Mouse (Mus musculus): ENCODE results near the gene Ccdc154. TPM values are rescaled to one million over a fixed set of nuclear protein-coding genes. Genes with fewer than 3 reads are reported as not detected.

The Ccdc154 gene
- total RNA-seq (2012; rRNA removed): 0.10 and 0.12 TPM in 2 replicates
- polyA plus RNA-seq (2012; ENCODE audit: insufficient read depth in 1 of 2, insufficient read length in 2 of 2, low read depth in 1 of 2, low replicate concordance in 2 of 2, missing spikeins in 1 of 2): under 1 TPM in 1 of 2 experiments, not detected in 1; 0.19 TPM

GRCm38 (mm10) chr17:25162161-25162560 lies at the start of gene Ccdc154:
Gene Ccdc154 (plus strand): TSS chr17:25162461.
- H3K4me3 ChIP-seq (ENCODE audit: control insufficient read depth in 1 of 2, insufficient read depth in 1 of 2, low read depth in 2 of 2, low read length in 2 of 2): no peak within 1 kb of the TSS
- H3K4me1 ChIP-seq (ENCODE audit: control insufficient read depth in 1 of 2, insufficient read depth in 2 of 2, low read length in 2 of 2): no peaks in the 10 kb centered on the region
- DNase-seq (ENCODE audit: low read depth, low spot score): no peak
- no peaks in the 10 kb centered on the region for H3K9me3 ChIP-seq (replicated peaks; ENCODE audit: insufficient read depth, low read length)
- H3K27ac ChIP-seq (ENCODE audit: control insufficient read depth, low read depth, low read length): no peak within 1 kb of the TSS
- no peaks in the 10 kb centered on the region; a peak in 1 of 4 replicates for H3K36me3 ChIP-seq (ENCODE audit: control insufficient read depth in 1 of 2, insufficient read depth in 2 of 2, low read length in 2 of 2)
- no peaks in the 10 kb centered on the region for H3K27me3 ChIP-seq (ENCODE audit: control insufficient read depth in 1 of 2, insufficient read depth in 2 of 2, low read length in 2 of 2)
- H3K9ac ChIP-seq (ENCODE audit: control insufficient read depth, low read depth, low read length, poor library complexity, severe bottlenecking): no peak within 1 kb of the TSS
- H3K79me2 ChIP-seq (ENCODE audit: control insufficient read depth, insufficient read depth, low read length, poor library complexity): no peaks in the 10 kb centered on the region
- TF ChIP-seq CHD1 (IDR thresholded peaks at IDR 0.05; ENCODE audit: low read depth, low read length): no peak
- no peak for TF ChIP-seq MYB (IDR thresholded peaks at IDR 0.05; ENCODE audit: low read depth, low read length)
- no peak for TF ChIP-seq POLR2A (IDR thresholded peaks at IDR 0.05; ENCODE audit: control insufficient read depth in 1 of 2, insufficient read depth in 1 of 2, low read depth in 1 of 2, low read length in 2 of 2, poor library complexity in 1 of 2)
- no peak for TF ChIP-seq ELF1 (IDR thresholded peaks at IDR 0.05; ENCODE audit: low read depth, low read length)
- TF ChIP-seq ZC3H11A (IDR thresholded peaks at IDR 0.05; ENCODE audit: low read depth, low read length): no peak
- TF ChIP-seq RAD21 (IDR thresholded peaks at IDR 0.05; ENCODE audit: low read depth, low read length): no peak
- no peak for TF ChIP-seq BHLHE40 (IDR thresholded peaks at IDR 0.05; ENCODE audit: borderline replicate concordance, low read depth, low read length)
- TF ChIP-seq MAZ (IDR thresholded peaks at IDR 0.05; ENCODE audit: low read depth, low read length): no peak
- no peak for TF ChIP-seq TAL1 (IDR thresholded peaks at IDR 0.05; ENCODE audit: low read length)
- no peak for TF ChIP-seq MXI1 (IDR thresholded peaks at IDR 0.05; ENCODE audit: low read depth, low read length)
- no peak for TF ChIP-seq USF2 (IDR thresholded peaks at IDR 0.05; ENCODE audit: borderline replicate concordance in 1 of 2, insufficient read depth in 1 of 2, low read depth in 1 of 2, low read length in 2 of 2)

- no peaks in the 10 kb centered on the region for H3K9me3 ChIP-seq (replicated peaks; ENCODE audit: insufficient read depth, low read length)
- H3K36me3 ChIP-seq (ENCODE audit: control insufficient read depth in 1 of 2, insufficient read depth in 2 of 2, low read length in 2 of 2): peaks cover 2 to 4% of the 10 kb centered on the region in 2 experiments; a peak in 2 of 4 replicates
- peak overlapping the region; percentile 87 for H3K9ac ChIP-seq (ENCODE audit: control insufficient read depth, low read depth, low read length, poor library complexity, severe bottlenecking)
- peak overlapping the region; percentile 88 for H3K27ac ChIP-seq (ENCODE audit: control insufficient read depth, low read depth, low read length)
- peaks cover 0 to 13% of the 10 kb centered on the region in 2 experiments; a peak in 2 of 4 replicates for H3K4me1 ChIP-seq (ENCODE audit: control insufficient read depth in 1 of 2, insufficient read depth in 2 of 2, low read length in 2 of 2)
- peak; percentile 86 for TF ChIP-seq ELF1 (IDR thresholded peaks at IDR 0.05; ENCODE audit: low read depth, low read length)
- TF ChIP-seq NRF1 (IDR thresholded peaks at IDR 0.05; ENCODE audit: insufficient read depth, low read depth, low read length, poor library complexity, severe bottlenecking): peak; percentile 47; the same call in 1 of the 2 replicates
- TF ChIP-seq TCF12 (IDR thresholded peaks at IDR 0.05; ENCODE audit: low read depth, low read length): 0 out of 2 replicates have a peak, but pooled peaks have one; percentile 12
- no peak for TF ChIP-seq TBP (IDR thresholded peaks at IDR 0.05; ENCODE audit: low read depth, low read length)
- peaks cover 11% of the 10 kb centered on the region for H3K79me2 ChIP-seq (ENCODE audit: control insufficient read depth, insufficient read depth, low read length, poor library complexity)
- DNase-seq (ENCODE audit: low read depth, low spot score): peak; percentile 82
- peak overlapping the region; percentile 77 to 85 for H3K4me3 ChIP-seq (ENCODE audit: control insufficient read depth in 1 of 2, insufficient read depth in 1 of 2, low read depth in 2 of 2, low read length in 2 of 2)
- H3K27me3 ChIP-seq (ENCODE audit: control insufficient read depth in 1 of 2, insufficient read depth in 2 of 2, low read length in 2 of 2): no peaks in the 10 kb centered on the region; a peak in 1 of 4 replicates
Measured at GRCm38 (mm10) chr17:25114908-25115645, 47.2 kb upstream of the Ccdc154 start.
